Mouse (Mus musculus) spleen, adult 2 months (tissue): ENCODE data around the gene Efhd1. TPM values are rescaled to one million over a fixed set of nuclear protein-coding genes. Genes with fewer than 3 reads are reported as not detected.

ENCODE experiments used
- DNase-seq, 2 experiments: peaks; one replicate each; pipeline versions ENCODE4 v3.0.0 to v3.0.0-alpha.2; 2012 to 2021; ENCODE audit warnings: low spot score in 2 of 2, low read depth in 1 of 2
- H3K27ac ChIP-seq: fragments of 200-500 bp; 2 replicates; pipeline ENCODE4 v1.5.1; 2012; ENCODE audit warnings: low read length, inconsistent platforms; ENCODE audit not compliant: insufficient read depth
- H3K27me3 ChIP-seq: fragments of 200-500 bp; 2 replicates; pipeline ENCODE4 v1.6.1; 2012; ENCODE audit warnings: mild to moderate bottlenecking, moderate library complexity, low read length, inconsistent platforms; ENCODE audit not compliant: control insufficient read depth, insufficient read depth
- H3K36me3 ChIP-seq: fragments of 200-500 bp; 2 replicates; pipeline ENCODE4 v1.6.1; 2012; ENCODE audit warnings: mild to moderate bottlenecking, low read length, inconsistent platforms; ENCODE audit not compliant: control insufficient read depth, insufficient read depth
- H3K4me1 ChIP-seq: fragments of 200-500 bp; 2 replicates; pipeline ENCODE4 v1.6.1; 2011; ENCODE audit warnings: inconsistent platforms; ENCODE audit not compliant: control insufficient read depth, insufficient read depth, insufficient read length
- H3K4me3 ChIP-seq: fragments of 200-500 bp; 2 replicates; pipeline ENCODE4 v1.5.1; 2011; ENCODE audit warnings: mild to moderate bottlenecking, inconsistent platforms; ENCODE audit not compliant: insufficient read depth, insufficient read length; ENCODE audit errors: extremely low read depth
- CTCF ChIP-seq: fragments of 200-500 bp; IDR thresholded peaks from 2 replicates; pipeline ENCODE4 v1.5.1; 2011; ENCODE audit warnings: mild to moderate bottlenecking, inconsistent platforms; ENCODE audit not compliant: insufficient read depth, insufficient read length, insufficient replicate concordance; ENCODE audit errors: extremely low read depth
- POLR2A ChIP-seq: fragments of 200-500 bp; IDR thresholded peaks from 2 replicates; pipeline ENCODE4 v1.6.1; 2011; ENCODE audit warnings: low read depth, low read length, inconsistent platforms
- WGBS: fragments of 180-500 bp; shearing (Covaris S2); methylation state at CpG from one replicate; pipeline ENCODE4 v1.1.7; 2018; 5-methylcytosine and 5-hydroxymethylcytosine counted together
- polyA plus RNA-seq: library from polyadenylated mRNA; depleted of rRNA; stranded (reverse); fragments of >200 nt; gene quantifications from 2 replicates; pipeline ENCODE4 v1.2.3, GENCODE M21; 2012; rRNA removed

The Efhd1 gene
- polyA plus RNA-seq, 1 experiment: 26.0 TPM

DNA sequence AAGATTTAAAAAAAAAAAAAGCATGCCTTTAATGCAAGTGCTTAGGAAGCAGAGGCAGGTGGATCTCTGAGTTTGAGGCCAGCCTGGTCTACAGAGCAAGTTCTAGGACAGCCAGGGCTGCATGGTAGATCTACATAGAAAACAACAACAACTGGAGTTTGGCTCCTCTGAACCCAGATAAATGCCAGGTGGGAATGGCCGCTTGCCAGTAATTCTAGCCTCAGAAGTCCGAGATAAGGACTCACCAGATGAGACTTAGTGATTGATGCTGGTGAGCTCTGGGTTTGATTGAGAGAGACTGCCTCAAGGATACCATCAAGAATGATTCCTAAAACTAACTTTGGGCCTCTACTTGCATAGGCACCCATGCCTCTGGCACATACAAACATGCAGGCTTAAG, 86.4 kb downstream of the Efhd1 start:
- H3K4me1 ChIP-seq: no peaks in the 10 kb centered on the region
- H3K27me3 ChIP-seq: no peaks in the 10 kb centered on the region
- no peaks in the 10 kb centered on the region; the same call in none of the 2 replicates for H3K36me3 ChIP-seq
- H3K27ac ChIP-seq: no peak overlapping the region
- H3K4me3 ChIP-seq: no peak overlapping the region
- TF ChIP-seq POLR2A (no peak), CTCF (no peak)
- no peak for DNase-seq
- WGBS: 86% methylated on average over 2 of the region's 2 CpGs

DNA sequence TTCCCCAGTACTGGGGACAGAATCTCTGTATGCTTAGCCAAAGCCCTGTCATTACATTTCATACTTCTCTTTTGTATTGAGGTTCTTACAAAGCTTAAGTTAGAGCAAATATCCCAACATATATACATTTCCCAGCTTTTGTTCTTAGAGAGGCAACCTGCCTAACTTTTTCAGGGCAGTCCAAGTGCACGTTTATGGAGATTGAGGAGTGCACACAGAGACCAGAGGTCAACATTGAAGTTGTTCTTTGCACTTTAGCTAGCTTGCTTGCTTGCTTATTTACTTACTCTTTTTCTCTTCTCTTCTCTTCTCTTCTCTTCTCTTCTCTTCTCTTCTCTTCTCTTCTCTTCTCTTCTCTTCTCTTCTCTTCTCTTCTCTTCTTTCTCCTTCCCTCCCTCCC, 96.1 kb downstream of the Efhd1 start:
- 84% methylated on average over 1 of the region's 1 CpGs for WGBS
- Histone ChIP-seq H3K27ac (no peak overlapping the region), H3K27me3 (no peaks in the 10 kb centered on the region), H3K4me3 (no peak overlapping the region), H3K4me1 (no peaks in the 10 kb centered on the region), H3K36me3 (peaks cover 11% of the 10 kb centered on the region)
- no peak for DNase-seq
- TF ChIP-seq CTCF (no peak), POLR2A (no peak)

Other genes starting within 250 kb of the Efhd1 start
- gene Alppl2, start 174.4 kb upstream of the Efhd1 start, polyA plus RNA-seq: not detected in 2 replicates
- not detected in 2 replicates for gene Alpi, start 162.8 kb upstream of the Efhd1 start, polyA plus RNA-seq
- not detected in 2 replicates for gene Akp3, start 139.4 kb upstream of the Efhd1 start, polyA plus RNA-seq
- gene Ecel1, start 107.8 kb upstream of the Efhd1 start, polyA plus RNA-seq: 0.39 and 0.76 TPM in 2 replicates
- gene Prss56, start 81.0 kb upstream of the Efhd1 start, polyA plus RNA-seq: not detected in 2 replicates
- not detected in 2 replicates for gene Chrnd, start 73.8 kb upstream of the Efhd1 start, polyA plus RNA-seq
- not detected in 2 replicates for gene Chrng, start 59.7 kb upstream of the Efhd1 start, polyA plus RNA-seq
- 18.9 and 21.6 TPM in 2 replicates for gene Eif4e2, start 50.4 kb upstream of the Efhd1 start, polyA plus RNA-seq
- gene Gigyf2, start 62.6 kb downstream of the Efhd1 start, polyA plus RNA-seq: 22.3 and 22.8 TPM in 2 replicates
- gene Kcnj13, start 130.4 kb downstream of the Efhd1 start, polyA plus RNA-seq: not detected in 2 replicates
- not detected in 2 replicates for gene Snorc, start 205.9 kb downstream of the Efhd1 start, polyA plus RNA-seq
- 0.29 and 0.33 TPM in 2 replicates for gene Neu2, start 245.5 kb downstream of the Efhd1 start, polyA plus RNA-seq